In genomic region chr5:145205041-145205440, GRCm38 (mm10) we compare ENCODE assay signal across 8 mouse cellular contexts. TPM values are rescaled to one million over a fixed set of nuclear protein-coding genes. Genes with fewer than 3 reads are reported as not detected.
DNase-seq lines count a peak whose midpoint lies in the region; ATAC-seq lines count a peak whose summit lies in the region.

No protein-coding gene starts in this region.

- intact Hi-C loops in gastrocnemius, postnatal 36 days (cut with DNase I), result loop anchor here (2.0 kb wide), 1 partner anchor 76 kb away; the partner anchor contains the start of gene Zscan25

- H3K4me3 ChIP-seq in heart, embryonic 11.5 days (ENCODE audit: low read depth, low read length), result peak overlapping the region; percentile 62
- H3K4me3 ChIP-seq in hindbrain, embryonic 13.5 days, result peak overlapping the region; percentile 57
- peak overlapping the region; percentile 71 for H3K4me3 ChIP-seq in midbrain, embryonic 10.5 days

- peaks cover 2% of the 10 kb centered on the region; the same call in 1 of the 2 replicates for H3K9me3 ChIP-seq in heart, embryonic 11.5 days (replicated peaks; ENCODE audit: control insufficient read depth, low read length)
- H3K9me3 ChIP-seq in hindbrain, embryonic 13.5 days, result no peaks in the 10 kb centered on the region
- H3K9me3 ChIP-seq in midbrain, embryonic 10.5 days (replicated peaks), result no peaks in the 10 kb centered on the region

- H3K27ac ChIP-seq in heart, embryonic 11.5 days (ENCODE audit: low read depth, low read length), result peak overlapping the region; percentile 70
- no peak overlapping the region for H3K27ac ChIP-seq in hindbrain, embryonic 13.5 days
- H3K27ac ChIP-seq in midbrain, embryonic 10.5 days (replicated peaks), result no peak overlapping the region

- 12% methylated on average over 9 of the region's 9 CpGs for WGBS in heart, embryonic 11.5 days (ENCODE audit: insufficient replicate concordance)
- 22% methylated on average over 9 of the region's 9 CpGs for WGBS in hindbrain, embryonic 13.5 days
- 26% methylated on average over 9 of the region's 9 CpGs for WGBS in midbrain, embryonic 10.5 days

- H3K9ac ChIP-seq in heart, embryonic 11.5 days (ENCODE audit: low read depth, low read length), result peak overlapping the region; percentile 72
- H3K9ac ChIP-seq in hindbrain, embryonic 13.5 days, result peak overlapping the region; percentile 55

- H3K4me1 ChIP-seq in heart, embryonic 11.5 days (ENCODE audit: control insufficient read depth, insufficient read depth, low read length), result peaks cover 16% of the 10 kb centered on the region
- peaks cover 30% of the 10 kb centered on the region for H3K4me1 ChIP-seq in hindbrain, embryonic 13.5 days (replicated peaks)
- peaks cover 28% of the 10 kb centered on the region for H3K4me1 ChIP-seq in midbrain, embryonic 10.5 days

- no peak for DNase-seq in heart, adult 8-10 months (ENCODE audit: low spot score)
- DNase-seq in R1 (ENCODE audit: low read depth, low spot score), result peak; percentile 60
- DNase-seq in midbrain, embryonic 10.5 days (ENCODE audit: low spot score), result no peak
- no peak for DNase-seq in urinary bladder, postnatal 10 days (ENCODE audit: low spot score)
- no peak for DNase-seq in gastrocnemius, postnatal 36 days

- ATAC-seq in heart, embryonic 11.5 days (replicated peaks; ENCODE audit: insufficient number of reproducible peaks, low FRiP score, low TSS enrichment), result no peak
- no peak for ATAC-seq in hindbrain, embryonic 13.5 days (ENCODE audit: low FRiP score)
- ATAC-seq in megakaryocyte progenitor cell, adult 5-6 weeks (replicated peaks; ENCODE audit: poor library complexity), result no peak

- peaks cover 6% of the 10 kb centered on the region; the same call in 1 of the 2 replicates for H3K36me3 ChIP-seq in heart, embryonic 11.5 days (ENCODE audit: control insufficient read depth, insufficient read depth, low read length)
- peaks cover 20% of the 10 kb centered on the region for H3K36me3 ChIP-seq in hindbrain, embryonic 13.5 days
- peaks cover 32% of the 10 kb centered on the region for H3K36me3 ChIP-seq in midbrain, embryonic 10.5 days

- no peaks in the 10 kb centered on the region for H3K27me3 ChIP-seq in heart, embryonic 11.5 days (ENCODE audit: control insufficient read depth, insufficient read depth, low read length)
- no peaks in the 10 kb centered on the region for H3K27me3 ChIP-seq in hindbrain, embryonic 13.5 days
- H3K27me3 ChIP-seq in midbrain, embryonic 10.5 days (ENCODE audit: low read depth, poor library complexity, severe bottlenecking), result no peaks in the 10 kb centered on the region

- peak overlapping the region; percentile 79 for H3K4me2 ChIP-seq in heart, embryonic 11.5 days
- peak overlapping the region; percentile 57 for H3K4me2 ChIP-seq in hindbrain, embryonic 13.5 days

RNA-seq across cellular contexts. Expression of gene Zkscan5, which starts 0.7 kb away (rescaled TPM):
- 9.0 and 10.9 TPM in 2 replicates for polyA plus RNA-seq in heart, embryonic 11.5 days (2014; fragmentation: Nextera tagmentation; extraction: Ambion mirVana)
- 10 to 100 TPM in 1 of 4 experiments, 1 to 10 TPM in 3; 8.2 to 10.1 (median 9.2) TPM for total RNA-seq in heart, adult 8-10 months (2022)
- polyA plus RNA-seq in hindbrain, embryonic 13.5 days (2015; fragmentation: Nextera tagmentation; extraction: Ambion mirVana), result 14.8 and 17.1 TPM in 2 replicates
- polyA plus RNA-seq in midbrain, embryonic 10.5 days (2016; fragmentation: Nextera tagmentation; extraction: Ambion mirVana), result 19.8 and 19.9 TPM in 2 replicates
- 1 to 10 TPM; 5.4 to 7.5 TPM for total RNA-seq in gastrocnemius, postnatal 36 days (2021)
- total RNA-seq in megakaryocyte progenitor cell, adult 5-6 weeks (2015), result 4.6 and 5.2 TPM in 2 replicates
- 5.7 and 7.6 TPM in 2 replicates for total RNA-seq in megakaryocyte progenitor cell, adult 5-6 weeks (2017)

RNA-seq across cellular contexts. Expression of gene Zkscan14, which starts 3.4 kb away (rescaled TPM):
- 6.5 and 7.4 TPM in 2 replicates for polyA plus RNA-seq in heart, embryonic 11.5 days (2014; fragmentation: Nextera tagmentation; extraction: Ambion mirVana)
- total RNA-seq in heart, adult 8-10 months (2022), result 1 to 10 TPM; 5.7 to 8.2 (median 6.5) TPM
- 13.6 and 15.6 TPM in 2 replicates for polyA plus RNA-seq in hindbrain, embryonic 13.5 days (2015; fragmentation: Nextera tagmentation; extraction: Ambion mirVana)
- 8.0 and 8.3 TPM in 2 replicates for polyA plus RNA-seq in midbrain, embryonic 10.5 days (2016; fragmentation: Nextera tagmentation; extraction: Ambion mirVana)
- 10 to 100 TPM in 1 of 2 experiments, 1 to 10 TPM in 1; 8.5 to 13.0 TPM for total RNA-seq in gastrocnemius, postnatal 36 days (2021)
- total RNA-seq in megakaryocyte progenitor cell, adult 5-6 weeks (2015), result 9.2 and 9.9 TPM in 2 replicates
- 27.6 and 30.1 TPM in 2 replicates for total RNA-seq in megakaryocyte progenitor cell, adult 5-6 weeks (2017)

RNA-seq across cellular contexts. Expression of gene Atp5j2, which starts 13.2 kb away (rescaled TPM):
- polyA plus RNA-seq in heart, embryonic 11.5 days (2014; fragmentation: Nextera tagmentation; extraction: Ambion mirVana), result 928 and 936 TPM in 2 replicates
- 1,000 to 10,000 TPM; 1,197 to 1,936 (median 1,535) TPM for total RNA-seq in heart, adult 8-10 months (2022)
- 693 and 710 TPM in 2 replicates for polyA plus RNA-seq in hindbrain, embryonic 13.5 days (2015; fragmentation: Nextera tagmentation; extraction: Ambion mirVana)
- polyA plus RNA-seq in midbrain, embryonic 10.5 days (2016; fragmentation: Nextera tagmentation; extraction: Ambion mirVana), result 536 and 539 TPM in 2 replicates
- 100 to 1,000 TPM; 691 to 699 TPM for total RNA-seq in gastrocnemius, postnatal 36 days (2021)
- total RNA-seq in megakaryocyte progenitor cell, adult 5-6 weeks (2015), result 353 and 371 TPM in 2 replicates
- 101 and 130 TPM in 2 replicates for total RNA-seq in megakaryocyte progenitor cell, adult 5-6 weeks (2017)

RNA-seq across cellular contexts. Expression of gene Zfp655, which starts 26.5 kb away (rescaled TPM):
- polyA plus RNA-seq in heart, embryonic 11.5 days (2014; fragmentation: Nextera tagmentation; extraction: Ambion mirVana), result 33.2 and 34.1 TPM in 2 replicates
- total RNA-seq in heart, adult 8-10 months (2022), result 10 to 100 TPM; 29.1 to 31.3 (median 30.2) TPM
- 34.6 and 38.3 TPM in 2 replicates for polyA plus RNA-seq in hindbrain, embryonic 13.5 days (2015; fragmentation: Nextera tagmentation; extraction: Ambion mirVana)
- 33.5 and 39.0 TPM in 2 replicates for polyA plus RNA-seq in midbrain, embryonic 10.5 days (2016; fragmentation: Nextera tagmentation; extraction: Ambion mirVana)
- 10 to 100 TPM in 1 of 2 experiments, 1 to 10 TPM in 1; 9.2 to 14.6 TPM for total RNA-seq in gastrocnemius, postnatal 36 days (2021)
- 39.7 and 45.3 TPM in 2 replicates for total RNA-seq in megakaryocyte progenitor cell, adult 5-6 weeks (2015)
- 28.8 and 34.3 TPM in 2 replicates for total RNA-seq in megakaryocyte progenitor cell, adult 5-6 weeks (2017)

RNA-seq across cellular contexts. Expression of gene Cpsf4, which starts 38.0 kb away (rescaled TPM):
- polyA plus RNA-seq in heart, embryonic 11.5 days (2014; fragmentation: Nextera tagmentation; extraction: Ambion mirVana), result 15.1 and 17.2 TPM in 2 replicates
- total RNA-seq in heart, adult 8-10 months (2022), result 10 to 100 TPM; 10.0 to 12.4 (median 12.0) TPM
- 52.3 and 53.4 TPM in 2 replicates for polyA plus RNA-seq in hindbrain, embryonic 13.5 days (2015; fragmentation: Nextera tagmentation; extraction: Ambion mirVana)
- polyA plus RNA-seq in midbrain, embryonic 10.5 days (2016; fragmentation: Nextera tagmentation; extraction: Ambion mirVana), result 83.9 and 85.1 TPM in 2 replicates
- total RNA-seq in gastrocnemius, postnatal 36 days (2021), result 1 to 10 TPM; 7.3 to 8.7 TPM
- total RNA-seq in megakaryocyte progenitor cell, adult 5-6 weeks (2015), result 20.6 and 22.3 TPM in 2 replicates
- 37.8 and 43.8 TPM in 2 replicates for total RNA-seq in megakaryocyte progenitor cell, adult 5-6 weeks (2017)
